ENCODE assay signal across 17 mouse cellular contexts in the genomic region with DNA sequence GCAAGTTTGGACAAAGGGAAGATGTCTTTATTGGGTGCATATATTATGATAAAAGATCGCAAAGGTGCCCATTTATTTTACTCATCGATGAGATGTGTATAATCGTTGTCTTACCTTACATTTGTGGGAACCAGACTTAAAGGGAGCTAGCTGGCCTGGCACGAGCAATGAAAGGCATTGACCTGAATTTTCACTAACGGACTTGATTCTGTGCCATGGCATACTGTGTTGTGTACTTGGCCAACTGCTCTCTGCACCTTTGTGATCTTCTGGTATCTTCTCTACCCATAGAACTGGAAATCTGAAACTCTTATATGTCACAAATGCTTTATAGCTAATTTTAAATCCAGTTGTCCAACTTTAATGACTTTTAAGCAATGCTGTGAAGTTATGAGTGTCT.
DNase-seq lines count a peak whose midpoint lies in the region; TF ChIP-seq lines count a peak whose summit lies in the region.
"Had no signal": no experiment of that assay in that cellular context is flagged by ENCODE, and none has a peak within 500 bp of the region (broad histone marks: within the 10 kb centered on the region; RNA-seq: fewer than 3 reads in every experiment).

No protein-coding gene starts in this region.

- H3K4me3 ChIP-seq in left cerebral cortex, adult 2 months: no peak overlapping the region
- H3K4me3 ChIP-seq: embryonic facial prominence, embryonic 13.5 days; gastrocnemius, adult 2 months; heart, embryonic 12.5 days; hindbrain, embryonic 10.5 days; intestine, embryonic 15.5 days had no signal

- intact Hi-C loops in left cerebral cortex, adult 2 months (cut with DNase I): loop anchor here (1.0 to 10.0 kb wide), 8 partner anchors 74 to 658 kb away; no protein-coding TSS in a partner anchor
- intact Hi-C loops in left cerebral cortex, postnatal 10 days (cut with DNase I): no loop called here

- TF ChIP-seq CTCF in left cerebral cortex, adult 2 months (IDR thresholded peaks at IDR 0.05): no peak

- DNase-seq in left cerebral cortex, adult 2 months (ENCODE audit: extremely low spot score in 1 of 2, low spot score in 2 of 2): no peak
- DNase-seq in left cerebral cortex, postnatal 10 days (ENCODE audit: extremely low spot score in 1 of 2, low spot score in 2 of 2): no peak
- DNase-seq in cerebellum, adult 11-12 months: peak; percentile 84
- DNase-seq in cerebellum, adult 9-10 months: peak; percentile 94
- peak; percentile 74 to 85 for DNase-seq in cerebellum, postnatal 25 days
- no peak for DNase-seq in retina, postnatal 1 day
- DNase-seq in adrenal gland, postnatal 25 days: no peak
- no peak for DNase-seq in right cerebral cortex, adult 2 months (ENCODE audit: low spot score in 2 of 2)
- DNase-seq: adrenal gland, postnatal 14 days; gastrocnemius, adult 2 months; gastrocnemius, postnatal 25 days; kidney, adult 8-10 months had no signal

- peak overlapping the region; percentile 59; the same call in 1 of the 2 replicates for H3K27ac ChIP-seq in left cerebral cortex, adult 2 months
- H3K27ac ChIP-seq: embryonic facial prominence, embryonic 13.5 days; gastrocnemius, adult 2 months; hindbrain, embryonic 10.5 days; hindbrain, embryonic 14.5 days; intestine, embryonic 15.5 days had no signal

Comparison
In these comparisons a context has a peak if more than half of its experiments do, and no peak if none do; other contexts are left out.
1. DNase-seq: peak in cerebellum, adult 11-12 months (single experiment), cerebellum, adult 9-10 months (single experiment) and cerebellum, postnatal 25 days (2 of 2); none in left cerebral cortex, adult 2 months (0 of 2), left cerebral cortex, postnatal 10 days (0 of 2), retina, postnatal 1 day (single experiment), adrenal gland, postnatal 25 days (single experiment) and right cerebral cortex, adult 2 months (0 of 2).